Mouse (Mus musculus) ovary, adult 2 months (tissue): ENCODE data around the gene Tango2. TPM values are rescaled to one million over a fixed set of nuclear protein-coding genes. Genes with fewer than 3 reads are reported as not detected.

Source experiments
- polyA plus RNA-seq: library from polyadenylated mRNA; depleted of rRNA; stranded (reverse); fragments of >200 nt; gene quantifications from 2 replicates; pipeline ENCODE4 v1.2.3, GENCODE M21; 2012; rRNA removed

Tango2 gene
- 32.7 and 39.2 TPM in 2 replicates for polyA plus RNA-seq

DNA sequence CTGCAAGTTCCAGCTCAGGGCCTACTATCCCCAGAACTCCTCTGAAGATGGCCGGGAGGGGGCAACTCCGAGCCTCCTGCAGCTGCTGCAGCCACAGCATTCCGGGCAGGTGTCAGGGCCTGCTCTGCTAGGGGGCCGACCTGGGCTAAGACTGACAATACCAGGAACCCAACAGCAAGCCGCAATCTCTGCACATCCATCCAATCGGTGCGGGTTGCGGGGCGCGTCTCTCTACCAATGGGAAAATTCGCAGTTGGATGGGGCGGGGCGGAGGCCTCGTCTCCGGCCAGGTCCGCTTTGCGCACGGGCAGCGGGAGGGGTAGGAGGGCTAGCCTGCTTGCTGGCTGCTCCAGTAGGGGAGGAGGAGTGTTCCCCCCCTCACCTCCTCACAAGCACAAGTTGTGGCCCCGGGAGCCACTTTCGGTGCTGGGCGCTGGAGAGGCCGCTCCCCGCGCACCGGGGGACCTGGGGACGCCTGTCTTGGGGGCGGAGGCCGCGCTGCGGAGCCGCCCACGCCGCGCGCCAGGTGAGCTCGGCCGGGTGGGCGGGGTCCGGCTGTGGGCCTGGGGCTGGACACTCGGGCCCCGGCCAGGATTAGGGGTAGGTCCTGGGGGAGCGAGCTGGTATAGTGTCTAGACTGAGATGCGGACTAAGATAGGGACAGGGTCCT lies at the start of gene Tango2, which contains the start of gene Arvcf:
TSS of gene Tango2 (minus strand) at position 173 of the 670 bp plus-strand sequence.
TSS of gene Arvcf (plus strand) at position 252 of the 670 bp plus-strand sequence.

DNA sequence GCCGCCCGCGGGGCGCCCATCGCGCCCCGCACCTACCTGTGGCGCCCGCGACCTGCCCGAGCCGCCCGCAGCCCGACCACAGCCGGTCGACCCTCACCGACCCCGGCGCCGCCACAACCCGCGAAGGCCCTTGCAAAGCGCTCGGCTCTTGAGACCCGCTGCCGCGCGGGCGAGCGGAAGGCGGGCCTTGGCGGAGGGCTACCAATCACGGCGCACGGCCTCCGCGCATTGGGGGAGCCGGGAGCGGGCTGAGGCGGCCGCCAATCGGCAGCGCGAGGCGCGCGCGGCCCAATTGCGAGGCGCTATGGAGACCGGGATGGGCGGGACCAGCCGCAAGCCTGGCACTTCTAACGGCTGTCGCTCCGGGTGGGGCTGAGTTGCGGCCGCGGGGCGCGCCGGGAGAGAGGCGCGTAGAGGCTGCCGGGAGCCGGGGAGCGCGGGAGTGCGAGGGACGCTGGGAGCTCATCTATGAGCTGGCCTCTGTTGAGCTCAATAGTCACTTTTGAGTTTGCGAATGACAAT lies 58.8 kb downstream of the Tango2 start, which contains the start of gene Dgcr8:
TSS of gene Dgcr8 (minus strand) at position 180 of the 522 bp plus-strand sequence.

DNA sequence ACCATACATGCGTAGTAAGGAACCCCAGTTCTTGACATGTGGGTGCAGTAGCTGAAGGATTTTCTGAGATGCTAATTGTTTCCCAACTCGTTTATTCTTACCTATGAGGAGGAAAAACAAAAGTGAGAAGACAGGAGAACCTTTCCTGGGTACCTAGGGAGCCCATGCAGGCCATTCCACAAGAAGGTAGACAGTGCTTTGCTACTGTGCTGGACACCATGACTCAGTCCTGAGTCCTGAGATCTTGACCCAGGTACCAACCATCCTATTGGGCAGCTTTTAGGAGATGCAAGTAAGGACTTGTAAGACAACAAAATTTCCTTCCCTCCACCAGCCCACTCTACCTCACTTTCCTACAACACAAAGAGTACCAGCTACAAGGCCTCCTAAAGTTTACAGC lies 89.7 kb downstream of the Tango2 start, which contains the start of gene Gm49776:
TSS of gene Gm49776 (minus strand) at position 101 of the 400 bp plus-strand sequence.

Other genes with a start within 250 kb of the Tango2 start
- gene Rtn4r, start 220.5 kb downstream of the Tango2 start, polyA plus RNA-seq, result 8.3 and 8.8 TPM in 2 replicates
- gene Ccdc188, start 130.2 kb downstream of the Tango2 start, polyA plus RNA-seq, result not detected in 2 replicates
- gene Zdhhc8, start 113.0 kb downstream of the Tango2 start, polyA plus RNA-seq, result 210 and 213 TPM in 2 replicates
- gene Trmt2a, start 99.4 kb downstream of the Tango2 start, polyA plus RNA-seq, result 51.5 and 61.1 TPM in 2 replicates
- 91.9 and 212 TPM in 2 replicates for gene Ranbp1, start 99.4 kb downstream of the Tango2 start, polyA plus RNA-seq
- not detected in 2 replicates for gene Gm49776, start 89.8 kb downstream of the Tango2 start, polyA plus RNA-seq
- gene Dgcr8, start 58.9 kb downstream of the Tango2 start, polyA plus RNA-seq, result 34.4 and 36.1 TPM in 2 replicates
- gene Arvcf, start 79 bp upstream of the Tango2 start, polyA plus RNA-seq, result 51.0 and 55.5 TPM in 2 replicates
- gene Txnrd2, start 78.3 kb upstream of the Tango2 start, polyA plus RNA-seq, result 24.0 and 26.5 TPM in 2 replicates
- gene Comt, start 78.7 kb upstream of the Tango2 start, polyA plus RNA-seq, result 211 and 223 TPM in 2 replicates
- gene Gnb1l, start 150.6 kb upstream of the Tango2 start, polyA plus RNA-seq, result 17.8 and 20.3 TPM in 2 replicates
- gene Rtl10, start 150.8 kb upstream of the Tango2 start, polyA plus RNA-seq, result 25.2 and 29.5 TPM in 2 replicates
- 12.2 and 14.2 TPM in 2 replicates for gene Tbx1, start 242.6 kb upstream of the Tango2 start, polyA plus RNA-seq